Mouse (Mus musculus): ENCODE measurements at regions not wholly inside any gene's neighbourhood (a gene's known extent, or its start where the extent isn't known, plus 50 kb on each side); places are given as distances from the start of the nearest gene placed in this dataset.

GRCm38 (mm10) chr3:139887265-139887664, 681.8 kb downstream of the Stpg2 start:
- no peak for DNase-seq (ENCODE audit: low read depth, low spot score)

GRCm38 (mm10) chr3:139888537-139888936, 683.0 kb downstream of the Stpg2 start:
- DNase-seq (ENCODE audit: low read depth, low spot score): no peak

GRCm38 (mm10) chr3:139890186-139890585, 684.7 kb downstream of the Stpg2 start:
- no peak for DNase-seq (ENCODE audit: low read depth, low spot score)

- DNase-seq (ENCODE audit: low read depth, low spot score): no peak
Measured at GRCm38 (mm10) chr3:139897894-139898293, 692.4 kb downstream of the Stpg2 start.

- DNase-seq (ENCODE audit: low read depth, low spot score): no peak
Measured at GRCm38 (mm10) chr3:139899213-139899612, 693.7 kb downstream of the Stpg2 start.

GRCm38 (mm10) chr3:139913639-139914330, 708.3 kb downstream of the Stpg2 start:
- no peak for DNase-seq (ENCODE audit: low read depth, low spot score)

GRCm38 (mm10) chr3:139922267-139922666, 716.8 kb downstream of the Stpg2 start:
- DNase-seq (ENCODE audit: low read depth, low spot score): no peak

- no peak for DNase-seq (ENCODE audit: low read depth, low spot score)
Measured at GRCm38 (mm10) chr3:139933039-139933438, 727.5 kb downstream of the Stpg2 start.

GRCm38 (mm10) chr3:139946209-139946608, 740.7 kb downstream of the Stpg2 start:
- no peak for DNase-seq (ENCODE audit: low read depth, low spot score)

GRCm38 (mm10) chr3:139947247-139947646, 741.8 kb downstream of the Stpg2 start:
- DNase-seq (ENCODE audit: low read depth, low spot score): no peak

GRCm38 (mm10) chr3:139949096-139949495, 743.6 kb downstream of the Stpg2 start:
- no peak for DNase-seq (ENCODE audit: low read depth, low spot score)

- DNase-seq (ENCODE audit: low read depth, low spot score): no peak
Measured at GRCm38 (mm10) chr3:139950016-139950705, 744.7 kb downstream of the Stpg2 start.

- no peak for DNase-seq (ENCODE audit: low read depth, low spot score)
Measured at GRCm38 (mm10) chr3:139951516-139951915, 746.0 kb downstream of the Stpg2 start.

- no peak for DNase-seq (ENCODE audit: low read depth, low spot score)
Measured at GRCm38 (mm10) chr3:139978172-139978571, 772.7 kb downstream of the Stpg2 start.

GRCm38 (mm10) chr3:139985830-139986481, 780.5 kb downstream of the Stpg2 start:
- DNase-seq (ENCODE audit: low read depth, low spot score): no peak

GRCm38 (mm10) chr3:139988938-139989337, 783.4 kb downstream of the Stpg2 start:
- no peak for DNase-seq (ENCODE audit: low read depth, low spot score)

- DNase-seq (ENCODE audit: low read depth, low spot score): no peak
Measured at GRCm38 (mm10) chr3:139989380-139989779, 783.9 kb downstream of the Stpg2 start.

- DNase-seq (ENCODE audit: low read depth, low spot score): no peak
Measured at GRCm38 (mm10) chr3:140012522-140012921, 807.0 kb downstream of the Stpg2 start.

- no peak for DNase-seq (ENCODE audit: low read depth, low spot score)
Measured at GRCm38 (mm10) chr3:140034101-140034500, 828.6 kb downstream of the Stpg2 start.

GRCm38 (mm10) chr3:140035142-140035541, 829.6 kb downstream of the Stpg2 start:
- no peak for DNase-seq (ENCODE audit: low read depth, low spot score)

GRCm38 (mm10) chr3:140044898-140045297, 839.4 kb downstream of the Stpg2 start:
- no peak for DNase-seq (ENCODE audit: low read depth, low spot score)

- no peak for DNase-seq (ENCODE audit: low read depth, low spot score)
Measured at GRCm38 (mm10) chr3:140054634-140055033, 849.1 kb downstream of the Stpg2 start.

Measured in ZHBTc4 (cell line).